Mouse (Mus musculus) ES-E14 (cell line): ENCODE measurements around the gene Rreb1.

Experiments used
- CHD2 ChIP-seq: IDR thresholded peaks from 2 replicates; pipeline ENCODE4 v1.6.1; 2014; ENCODE audit warnings: mild to moderate bottlenecking, low read depth, low read length, inconsistent platforms
- HCFC1 ChIP-seq: IDR thresholded peaks from 2 replicates; pipeline ENCODE4 v1.6.1; 2012; ENCODE audit warnings: low read length, inconsistent platforms, borderline replicate concordance; ENCODE audit not compliant: insufficient read depth
- ZC3H11A ChIP-seq: IDR thresholded peaks from 2 replicates; pipeline ENCODE4 v1.6.1; 2012; ENCODE audit warnings: low read depth, mild to moderate bottlenecking, inconsistent platforms, low read length, borderline replicate concordance
- ZNF384 ChIP-seq: IDR thresholded peaks from 2 replicates; pipeline ENCODE4 v1.6.1; 2012; ENCODE audit warnings: low read depth, low read length, inconsistent platforms

DNA sequence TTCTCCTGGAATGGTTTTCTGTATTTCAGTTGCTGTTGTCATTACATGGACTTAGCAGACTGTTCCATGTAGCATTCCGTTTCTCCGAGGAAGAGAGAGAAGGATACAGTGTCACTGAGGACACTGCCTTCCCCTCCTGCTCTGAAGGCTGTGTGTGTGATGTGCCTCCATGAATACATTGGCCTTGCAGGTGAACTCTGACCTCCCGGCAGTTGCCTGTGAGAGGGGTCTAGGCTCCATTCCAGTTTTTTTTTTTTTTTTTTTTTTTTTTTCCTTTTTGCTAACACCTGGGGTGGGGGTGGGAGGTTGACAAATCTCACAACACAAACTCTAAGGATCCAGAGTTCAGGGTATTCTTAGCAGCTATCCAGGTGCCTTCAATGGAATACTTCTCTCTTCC lies 124.8 kb downstream of the Rreb1 start:
- TF ChIP-seq HCFC1, result no peak
- TF ChIP-seq CHD2, result no peak
- TF ChIP-seq ZNF384, result no peak
- TF ChIP-seq ZC3H11A, result no peak
